Mouse (Mus musculus) gastrocnemius, postnatal 10 days (tissue): ENCODE measurements around the gene Tenm3. TPM values are rescaled to one million over a fixed set of nuclear protein-coding genes. Genes with fewer than 3 reads are reported as not detected.
A peak's percentile ranks its signal among the peaks of the same experiment; 100 is the strongest.

Source experiments
- DNase-seq: peaks from one replicate; pipeline ENCODE4 v3.0.0; 2021; ENCODE audit warnings: mixed read lengths
- total RNA-seq, 2 experiments: library from RNA; stranded (reverse); gene quantifications; 2 replicates each; pipeline ENCODE4 v1.2.3; 2021

The Tenm3 gene
- total RNA-seq, 2 experiments from 2014 or later, result 18.2 to 23.5 TPM

- no peak for DNase-seq
Observed at GRCm38 (mm10) chr8:48274566-48274965, 569.2 kb downstream of the Tenm3 start.

- no peak for DNase-seq
Observed at GRCm38 (mm10) chr8:48268638-48269037, 575.1 kb downstream of the Tenm3 start.

GRCm38 (mm10) chr8:48260265-48260664 is 583.5 kb downstream of the Tenm3 start:
- DNase-seq, result no peak

GRCm38 (mm10) chr8:48259832-48260231 is 583.9 kb downstream of the Tenm3 start:
- no peak for DNase-seq

- peak; percentile 41 for DNase-seq
Observed at GRCm38 (mm10) chr8:48243876-48244275, 599.9 kb downstream of the Tenm3 start.

GRCm38 (mm10) chr8:48240917-48241531 is 602.7 kb downstream of the Tenm3 start:
- DNase-seq, result no peak

GRCm38 (mm10) chr8:48236968-48237367 is 606.8 kb downstream of the Tenm3 start:
- DNase-seq, result no peak

- no peak for DNase-seq
Observed at GRCm38 (mm10) chr8:48232927-48233326, 610.8 kb downstream of the Tenm3 start.

GRCm38 (mm10) chr8:48231882-48232281 is 611.9 kb downstream of the Tenm3 start:
- no peak for DNase-seq

GRCm38 (mm10) chr8:48231389-48231788 is 612.4 kb downstream of the Tenm3 start:
- no peak for DNase-seq

GRCm38 (mm10) chr8:48228676-48229075 is 615.1 kb downstream of the Tenm3 start:
- no peak for DNase-seq

- no peak for DNase-seq
Observed at GRCm38 (mm10) chr8:48224753-48225152, 619.0 kb downstream of the Tenm3 start.

- peak; percentile 96 for DNase-seq
Observed at GRCm38 (mm10) chr8:48222429-48222769, 621.4 kb downstream of the Tenm3 start.

GRCm38 (mm10) chr8:48221724-48222428 is 621.9 kb downstream of the Tenm3 start:
- DNase-seq, result no peak

GRCm38 (mm10) chr8:48221304-48221703 is 622.4 kb downstream of the Tenm3 start:
- DNase-seq, result no peak

- no peak for DNase-seq
Observed at GRCm38 (mm10) chr8:48220529-48221181, 623.1 kb downstream of the Tenm3 start.

- DNase-seq, result peak; percentile 48
Observed at GRCm38 (mm10) chr8:48215071-48215501, 628.7 kb downstream of the Tenm3 start.

GRCm38 (mm10) chr8:48214386-48214785 is 629.4 kb downstream of the Tenm3 start:
- DNase-seq, result no peak

GRCm38 (mm10) chr8:48211931-48212330 is 631.8 kb downstream of the Tenm3 start:
- DNase-seq, result no peak

- no peak for DNase-seq
Observed at GRCm38 (mm10) chr8:48207567-48207966, 636.2 kb downstream of the Tenm3 start.

- DNase-seq, result no peak
Observed at GRCm38 (mm10) chr8:48206922-48207321, 636.8 kb downstream of the Tenm3 start.

- DNase-seq, result no peak
Observed at GRCm38 (mm10) chr8:48204838-48205345, 638.9 kb downstream of the Tenm3 start.

- DNase-seq, result no peak
Observed at GRCm38 (mm10) chr8:48204114-48204837, 639.5 kb downstream of the Tenm3 start.
